Mouse (Mus musculus): Measurements from ENCODE around the gene Nav2.

Nav2 gene

DNA sequence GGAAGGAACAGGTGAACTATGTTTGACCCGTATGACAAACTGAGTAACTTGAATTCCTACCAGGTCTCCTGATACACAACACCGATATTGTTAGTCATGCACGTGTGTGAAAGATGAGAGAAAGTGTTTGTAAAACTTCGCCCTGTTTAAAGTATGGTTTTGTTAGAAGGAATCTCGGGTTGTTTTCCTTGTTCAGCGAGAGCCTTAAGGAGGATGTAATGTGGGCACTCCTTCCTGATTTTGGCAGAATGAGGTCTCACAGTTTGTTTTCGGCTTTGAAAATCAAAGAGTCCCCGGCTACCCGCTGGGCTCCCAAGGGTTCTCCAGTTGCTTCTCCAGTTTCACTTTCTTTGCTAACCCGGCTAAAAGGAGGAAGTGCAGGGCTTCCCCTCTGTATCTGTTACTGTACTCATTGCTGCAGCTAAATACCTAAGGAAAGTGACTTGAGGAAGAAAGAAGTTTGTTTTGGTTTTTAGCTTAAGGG is 553.9 kb downstream of the Nav2 start:
- in situ Hi-C loops (cut with MboI, MseI) = loop anchor here in 1 of 2 experiments (10.0 kb wide), 1 partner anchor 292 kb away; the partner anchor contains the start of gene Htatip2

- in situ Hi-C loops (cut with MboI, MseI) = loop anchor here (5.0 to 10.0 kb wide), 2 partner anchors 41 to 287 kb away; partner anchors contain the start of gene Htatip2 (in 1 of the 2)
Measured at GRCm38 (mm10) chr7:49467861-49468260, 559.3 kb downstream of the Nav2 start.

GRCm38 (mm10) chr7:49468492-49469205 is 560.1 kb downstream of the Nav2 start:
- in situ Hi-C loops (cut with MboI, MseI) = loop anchor here (5.0 to 10.0 kb wide), 2 partner anchors 41 to 286 kb away; partner anchors contain the start of gene Htatip2 (in 1 of the 2)

GRCm38 (mm10) chr7:49471278-49471677 is 562.8 kb downstream of the Nav2 start:
- in situ Hi-C loops (cut with MboI, MseI) = no loop called here

DNA sequence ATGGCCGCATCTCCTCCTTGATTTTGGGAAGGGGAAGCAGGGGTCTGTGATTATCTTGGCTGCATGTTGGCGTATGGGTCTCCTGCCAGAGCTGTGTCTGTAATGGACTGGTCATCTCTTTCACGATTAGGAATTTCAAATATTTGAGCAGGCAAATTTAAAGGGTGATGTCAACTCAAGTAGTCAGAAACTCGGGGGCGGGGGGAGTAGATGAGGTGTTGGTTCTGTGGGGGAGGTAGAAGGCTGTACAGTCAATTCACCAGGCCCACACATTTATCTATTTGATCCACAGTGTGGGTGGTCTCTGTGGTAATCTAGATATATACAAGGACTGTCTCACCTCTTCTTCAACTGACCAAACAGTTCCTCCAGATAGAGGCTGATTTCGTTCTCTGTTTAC is 566.8 kb downstream of the Nav2 start:
- in situ Hi-C loops (cut with MboI, MseI) = no loop called here

DNA sequence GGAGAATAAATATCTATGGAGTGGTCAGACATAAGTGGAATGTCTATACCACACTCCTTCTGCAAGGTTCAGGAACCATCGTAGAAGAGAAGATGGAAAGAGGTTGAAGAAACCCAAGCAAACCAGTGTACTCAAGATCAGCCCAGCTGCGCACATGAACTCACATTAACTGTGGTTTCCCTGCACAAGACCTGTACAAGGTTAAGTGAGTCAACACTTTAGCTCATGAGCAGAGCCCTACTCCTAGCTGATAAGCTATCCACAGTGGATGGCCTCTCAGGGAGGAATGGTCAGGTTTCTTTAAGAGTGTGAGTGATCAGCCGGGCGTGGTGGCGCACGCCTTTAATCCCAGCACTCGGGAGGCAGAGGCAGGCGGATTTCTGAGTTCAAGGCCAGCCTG is 567.6 kb downstream of the Nav2 start:
- in situ Hi-C loops (cut with MboI, MseI) = no loop called here

GRCm38 (mm10) chr7:49476666-49477065 is 568.1 kb downstream of the Nav2 start:
- in situ Hi-C loops (cut with MboI, MseI) = no loop called here

DNA sequence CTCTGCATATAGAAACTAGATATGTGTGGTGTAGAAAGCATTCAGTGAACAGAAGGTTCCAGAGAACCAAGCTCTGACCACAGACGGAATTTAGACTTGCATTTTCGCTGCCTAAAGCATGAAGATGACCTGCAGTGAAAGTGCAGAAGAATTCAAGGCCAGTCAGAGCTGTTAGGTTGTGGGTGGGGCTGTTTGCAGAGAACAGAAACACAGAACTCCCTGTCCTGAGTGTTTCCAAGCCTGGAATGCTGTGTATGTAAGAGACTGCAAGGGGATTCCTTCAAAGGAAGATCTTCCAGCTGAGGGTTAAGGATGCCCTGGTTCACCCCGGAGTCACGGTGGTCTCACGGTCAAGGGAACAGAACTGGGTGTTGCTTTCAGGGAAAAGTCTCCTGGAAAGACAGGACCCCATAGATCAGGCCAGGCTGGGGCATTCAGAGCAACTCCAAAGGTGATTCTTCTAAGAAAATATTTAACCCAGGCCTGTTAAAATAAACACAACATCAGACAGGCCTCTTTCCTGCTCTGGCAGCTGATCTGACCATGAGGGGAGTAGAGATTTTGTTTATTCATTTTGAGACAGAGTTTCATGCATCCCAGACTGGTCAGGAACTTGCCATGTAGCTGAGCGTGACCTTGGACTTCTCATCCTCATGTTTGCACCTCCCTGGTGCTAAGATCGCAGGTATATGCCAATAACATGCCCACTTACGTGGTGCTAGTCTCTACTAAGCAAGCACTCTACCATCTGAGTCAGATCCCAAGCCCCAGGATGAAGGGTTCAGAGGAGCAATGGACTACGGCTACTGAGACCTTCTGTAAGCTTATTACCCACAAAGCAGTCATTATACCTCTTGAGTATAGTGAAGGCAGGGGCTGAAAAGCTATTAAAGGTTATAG is 568.8 kb downstream of the Nav2 start:
- in situ Hi-C loops (cut with MboI, MseI) = no loop called here

DNA sequence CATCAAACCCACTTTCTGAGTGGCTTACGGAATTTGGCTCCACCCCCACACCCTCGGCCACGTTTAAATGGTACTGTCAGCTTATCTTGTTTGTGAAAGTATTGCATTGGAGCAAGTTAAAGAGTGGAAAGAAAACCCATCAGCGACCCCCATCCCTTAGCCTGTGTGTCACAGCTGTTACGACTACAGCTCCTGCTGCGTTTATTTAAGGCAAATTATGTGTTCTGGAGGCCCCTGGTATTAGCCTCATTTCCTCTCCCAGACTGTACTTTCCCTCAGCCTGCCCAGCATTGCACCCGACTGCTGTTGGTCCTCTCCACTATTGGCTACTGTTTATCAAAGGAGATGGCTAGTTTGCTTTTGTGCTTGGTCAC is 569.4 kb downstream of the Nav2 start:
- in situ Hi-C loops (cut with MboI, MseI) = no loop called here

DNA sequence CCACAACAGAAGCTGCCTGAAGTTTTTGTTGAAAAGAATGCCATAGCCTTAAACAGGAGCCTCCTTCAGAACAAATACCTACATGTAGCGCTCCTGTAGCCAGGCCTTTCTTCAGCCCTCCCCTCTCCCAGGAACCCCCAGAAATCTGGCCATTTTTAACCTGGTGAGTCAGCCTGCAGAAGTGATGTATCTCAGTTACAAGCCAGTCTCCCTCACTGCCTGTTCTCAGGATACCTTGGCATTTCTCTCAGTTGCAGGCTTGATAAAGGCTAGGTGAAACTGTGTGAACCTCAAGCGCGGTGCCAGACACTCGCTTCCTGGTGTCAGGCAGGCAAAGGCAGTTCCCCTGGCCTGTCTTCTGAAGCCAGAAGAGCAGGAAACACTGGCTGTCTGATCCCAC is 570.4 kb downstream of the Nav2 start:
- in situ Hi-C loops (cut with MboI, MseI) = no loop called here

- in situ Hi-C loops (cut with MboI, MseI) = no loop called here
Measured at GRCm38 (mm10) chr7:49480962-49481361, 572.4 kb downstream of the Nav2 start.

DNA sequence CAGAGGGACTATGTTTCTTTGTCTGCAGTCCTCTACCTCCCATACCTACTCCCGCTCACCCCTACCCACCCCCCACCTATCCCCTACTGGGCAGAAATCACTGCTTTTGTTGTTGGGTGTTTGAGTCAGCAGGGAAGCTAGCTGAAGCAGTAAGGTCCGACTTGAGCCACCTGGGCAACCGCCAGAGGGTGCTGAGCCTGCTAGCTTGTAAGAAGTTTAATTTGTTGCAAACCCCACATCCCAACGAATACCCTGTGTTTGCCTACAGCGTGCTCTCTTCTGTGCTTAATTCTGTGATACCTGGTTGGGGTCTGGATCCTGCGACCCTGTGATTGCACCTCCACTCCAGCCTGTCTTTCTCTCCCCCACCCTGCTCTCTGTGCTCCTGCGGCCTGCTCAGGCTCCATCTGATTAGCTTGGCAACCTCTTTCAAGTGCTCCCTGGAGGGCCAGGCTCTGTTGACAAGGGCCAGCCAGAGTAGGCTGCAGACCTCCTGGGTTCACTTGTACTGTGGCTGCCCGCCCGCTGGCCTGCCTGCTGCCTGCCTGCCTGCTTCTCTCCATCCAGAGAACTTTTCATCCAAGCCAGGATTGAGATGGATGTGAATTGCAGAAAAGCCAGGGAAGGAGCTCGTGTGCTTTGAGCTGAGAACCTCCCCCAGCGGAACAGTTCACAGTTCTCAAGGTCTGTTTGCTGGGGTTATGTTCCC is 575.7 kb downstream of the Nav2 start:
- in situ Hi-C loops (cut with MboI, MseI) = no loop called here

DNA sequence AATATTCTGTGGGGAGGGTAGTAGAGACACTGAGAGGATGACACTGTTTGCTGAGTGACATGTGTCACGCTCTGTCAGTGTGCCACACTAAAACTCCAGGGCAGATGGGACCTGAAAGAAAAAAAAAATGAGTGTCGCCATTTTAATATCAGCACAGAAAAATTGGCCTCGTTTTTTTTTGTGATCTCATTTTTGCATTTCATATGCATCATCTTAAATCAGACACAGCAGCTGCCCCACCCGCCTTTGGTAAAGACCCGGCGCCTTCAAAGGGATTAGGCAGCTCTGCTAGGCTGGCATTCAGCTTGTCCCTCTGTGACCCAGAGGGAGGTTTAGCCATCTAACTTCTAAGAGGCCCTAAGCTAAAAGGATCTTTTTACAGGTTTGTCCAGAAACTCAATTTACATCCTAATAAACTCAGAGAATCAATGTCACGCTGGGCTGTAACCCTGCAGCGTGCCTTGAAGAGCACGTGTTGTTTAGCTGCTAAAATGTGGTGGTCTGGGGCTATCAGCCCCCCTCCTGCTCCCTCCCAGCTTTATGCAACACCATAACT is 576.9 kb downstream of the Nav2 start:
- in situ Hi-C loops (cut with MboI, MseI) = loop anchor here in 1 of 2 experiments (5.0 kb wide), 1 partner anchor 107 kb away; no protein-coding TSS in a partner anchor

DNA sequence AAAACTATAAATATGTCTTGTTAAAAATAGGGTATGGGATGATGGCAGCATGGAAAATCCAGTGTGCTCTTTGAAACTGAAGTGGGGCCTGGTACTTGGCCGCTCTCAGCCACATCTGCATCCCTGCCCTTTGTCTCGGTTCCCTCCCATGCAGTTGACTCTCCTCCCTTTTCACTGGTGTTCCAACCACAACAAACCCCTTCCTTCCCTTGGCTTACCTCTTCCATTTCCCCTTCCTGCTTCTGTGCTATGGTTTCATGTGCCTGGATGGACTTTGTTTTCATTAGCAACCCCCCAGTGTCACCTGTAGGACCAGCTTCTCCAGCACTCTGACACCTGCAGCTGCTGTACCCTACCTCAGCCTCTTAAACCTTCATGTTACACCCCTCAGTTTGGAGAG is 578.8 kb downstream of the Nav2 start:
- in situ Hi-C loops (cut with MboI, MseI) = loop anchor here in 1 of 2 experiments (5.0 kb wide), 1 partner anchor 105 kb away; no protein-coding TSS in a partner anchor

- in situ Hi-C loops (cut with MboI, MseI) = loop anchor here in 1 of 2 experiments (5.0 kb wide), 1 partner anchor 104 kb away; no protein-coding TSS in a partner anchor
Measured at GRCm38 (mm10) chr7:49488493-49489087, 580.1 kb downstream of the Nav2 start.

- in situ Hi-C loops (cut with MboI, MseI) = loop anchor here in 1 of 2 experiments (5.0 kb wide), 1 partner anchor 266 kb away; the partner anchor contains the start of gene Htatip2
Measured at GRCm38 (mm10) chr7:49490814-49491213, 582.3 kb downstream of the Nav2 start.

GRCm38 (mm10) chr7:49492622-49493021 is 584.1 kb downstream of the Nav2 start:
- in situ Hi-C loops (cut with MboI, MseI) = loop anchor here in 1 of 2 experiments (5.0 kb wide), 1 partner anchor 265 kb away; the partner anchor contains the start of gene Htatip2

GRCm38 (mm10) chr7:49493210-49493609 is 584.7 kb downstream of the Nav2 start:
- in situ Hi-C loops (cut with MboI, MseI) = loop anchor here in 1 of 2 experiments (5.0 kb wide), 1 partner anchor 264 kb away; the partner anchor contains the start of gene Htatip2

- in situ Hi-C loops (cut with MboI, MseI) = loop anchor here in 1 of 2 experiments (5.0 kb wide), 1 partner anchor 263 kb away; the partner anchor contains the start of gene Htatip2
Measured at GRCm38 (mm10) chr7:49494654-49495053, 586.1 kb downstream of the Nav2 start.

- in situ Hi-C loops (cut with MboI, MseI) = no loop called here
Measured at GRCm38 (mm10) chr7:49496111-49496510, 587.6 kb downstream of the Nav2 start.

Data from T-helper 17 cell (primary cell).